Mouse (Mus musculus): Measurements from ENCODE around the gene Aftph. TPM values are rescaled to one million over a fixed set of nuclear protein-coding genes. Genes with fewer than 3 reads are reported as not detected.
"Not testable (repeated sequence)": the region's sequence is repeated elsewhere in the genome, so short reads cannot be mapped to it uniquely, and the experiment has no call there.

Gene Aftph
- 10 to 100 TPM; 78.5 to 92.9 (median 84.3) TPM for total RNA-seq (2022)

GRCm38 (mm10) chr11:20741201-20742100 lies at the start of gene Aftph:
Gene Aftph, minus strand, starts transcription at chr11:20741589.
- peak; percentile 97 for DNase-seq (ENCODE audit: low spot score in 2 of 2)

GRCm38 (mm10) chr11:20789015-20789414 lies 47.6 kb upstream of the Aftph start:
- no peak for DNase-seq (ENCODE audit: low spot score in 2 of 2)

GRCm38 (mm10) chr11:20788070-20788469 lies 46.7 kb upstream of the Aftph start:
- no peak for DNase-seq (ENCODE audit: low spot score in 2 of 2)

- DNase-seq (ENCODE audit: low spot score in 2 of 2), result no peak
Measured at GRCm38 (mm10) chr11:20786191-20786590, 44.8 kb upstream of the Aftph start.

GRCm38 (mm10) chr11:20785186-20785585 lies 43.8 kb upstream of the Aftph start:
- DNase-seq (ENCODE audit: low spot score in 2 of 2), result no peak

DNA sequence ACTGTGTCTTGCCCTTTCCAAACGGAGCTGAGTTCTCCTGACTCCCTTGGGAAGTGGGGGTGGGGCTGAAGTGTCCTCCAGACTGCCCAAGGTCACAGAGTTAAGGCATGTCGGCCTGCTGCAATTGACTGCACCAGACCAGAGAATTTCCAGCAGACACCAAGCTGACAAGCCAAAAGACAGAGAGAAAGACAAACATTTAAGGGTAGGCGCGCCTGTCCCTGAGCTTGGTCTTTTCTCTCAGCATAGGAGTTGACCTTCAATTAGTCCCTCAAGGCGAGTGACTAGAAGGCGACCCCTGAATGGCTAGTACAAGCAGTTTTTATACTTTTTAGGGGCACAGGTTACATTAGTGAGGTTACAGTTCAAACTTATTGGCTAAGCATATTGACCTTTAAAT lies 43.4 kb upstream of the Aftph start:
- no peak for DNase-seq (ENCODE audit: low spot score in 2 of 2)

- no peak for DNase-seq (ENCODE audit: low spot score in 2 of 2)
Measured at GRCm38 (mm10) chr11:20783467-20783866, 42.1 kb upstream of the Aftph start.

- no peak for DNase-seq (ENCODE audit: low spot score in 2 of 2)
Measured at GRCm38 (mm10) chr11:20782620-20783019, 41.2 kb upstream of the Aftph start.

- no peak for DNase-seq (ENCODE audit: low spot score in 2 of 2)
Measured at GRCm38 (mm10) chr11:20780312-20780711, 38.9 kb upstream of the Aftph start.

GRCm38 (mm10) chr11:20778861-20779563 lies 37.6 kb upstream of the Aftph start:
- no peak for DNase-seq (ENCODE audit: low spot score in 2 of 2)

DNA sequence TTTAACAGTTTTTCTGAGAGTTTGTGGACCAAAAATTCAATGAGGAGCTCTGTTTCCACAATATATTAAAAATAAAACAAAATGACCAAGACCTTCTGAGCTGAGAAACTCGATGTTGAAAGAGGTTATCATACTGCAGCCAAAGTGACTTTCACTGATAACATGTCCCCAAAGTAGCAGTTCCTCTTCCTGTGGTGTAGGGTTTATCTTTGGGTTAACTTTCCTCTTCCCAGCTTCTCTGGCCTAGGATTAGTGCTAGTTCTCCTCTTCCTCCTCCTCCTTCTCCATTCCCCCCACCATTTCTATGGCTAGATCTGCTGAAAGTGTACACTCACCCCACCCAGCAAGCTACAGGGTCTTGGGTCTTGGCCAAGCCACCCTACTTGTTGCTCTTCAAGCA lies 36.9 kb upstream of the Aftph start:
- no peak for DNase-seq (ENCODE audit: low spot score in 2 of 2)

DNA sequence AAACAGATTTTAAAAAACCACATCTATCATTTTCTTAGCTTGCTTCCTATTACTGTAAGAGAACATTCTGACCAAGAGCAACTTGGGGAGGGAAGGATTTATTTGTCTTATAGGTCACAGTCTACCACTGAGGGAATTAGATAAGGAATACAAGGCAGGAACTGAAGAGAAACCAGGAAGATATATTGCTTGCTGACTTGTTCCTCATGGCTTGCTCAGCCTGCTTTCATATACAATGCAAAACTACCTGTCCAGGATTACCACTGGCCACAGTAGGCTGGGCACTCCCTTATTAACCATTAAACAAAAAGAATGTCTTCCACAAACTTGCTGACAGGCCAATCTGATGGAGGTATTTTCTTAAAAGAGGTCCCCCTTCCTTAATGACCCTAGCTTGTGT lies 35.3 kb upstream of the Aftph start:
- no peak for DNase-seq (ENCODE audit: low spot score in 2 of 2)

GRCm38 (mm10) chr11:20772642-20773041 lies 31.3 kb upstream of the Aftph start:
- DNase-seq (ENCODE audit: low spot score in 2 of 2), result no peak

- not testable (repeated sequence) for DNase-seq (ENCODE audit: low spot score in 2 of 2)
Measured at GRCm38 (mm10) chr11:20771827-20772226, 30.4 kb upstream of the Aftph start.

DNA sequence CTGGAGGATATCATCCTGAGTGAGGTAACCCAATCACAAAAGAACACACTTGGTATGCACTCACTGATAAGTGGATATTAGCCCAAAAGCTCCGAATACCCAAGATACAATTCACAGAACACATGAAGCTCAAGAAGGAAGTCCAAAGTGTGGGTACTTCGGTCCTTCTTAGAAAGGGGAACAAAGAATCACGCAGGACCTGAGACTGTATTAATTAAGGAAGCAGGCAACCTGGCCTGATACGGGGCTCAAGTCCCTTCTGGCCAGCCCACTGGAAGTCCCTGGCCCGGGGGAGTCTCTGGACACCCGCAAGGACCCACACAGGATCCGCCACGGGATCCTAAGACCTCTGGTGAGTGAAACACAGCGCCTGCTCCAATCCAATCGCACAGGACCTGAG lies 20.6 kb upstream of the Aftph start:
- not testable (repeated sequence) for DNase-seq (ENCODE audit: low spot score in 2 of 2)

DNA sequence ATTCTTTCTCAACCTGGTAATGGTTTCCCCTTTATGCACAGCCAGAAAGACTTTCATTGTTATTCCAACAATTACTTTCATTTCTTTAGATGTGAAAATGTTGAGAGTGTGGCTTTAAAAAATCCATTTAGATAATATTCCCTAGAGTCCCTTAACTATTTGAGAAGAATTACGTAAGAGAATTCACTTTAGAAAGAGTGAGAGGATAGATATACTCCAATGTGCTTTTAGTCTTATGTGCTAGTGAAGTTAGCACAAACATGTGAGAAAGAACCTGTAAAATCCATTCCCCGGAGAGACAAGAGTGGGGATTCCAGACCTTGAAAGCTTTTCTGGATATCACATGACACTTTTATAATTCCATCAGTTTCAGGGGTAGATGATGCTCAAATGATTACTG lies 9.2 kb upstream of the Aftph start:
- no peak for DNase-seq (ENCODE audit: low spot score in 2 of 2)

- DNase-seq (ENCODE audit: low spot score in 2 of 2), result no peak
Measured at GRCm38 (mm10) chr11:20743353-20743752, 2.0 kb upstream of the Aftph start.

DNA sequence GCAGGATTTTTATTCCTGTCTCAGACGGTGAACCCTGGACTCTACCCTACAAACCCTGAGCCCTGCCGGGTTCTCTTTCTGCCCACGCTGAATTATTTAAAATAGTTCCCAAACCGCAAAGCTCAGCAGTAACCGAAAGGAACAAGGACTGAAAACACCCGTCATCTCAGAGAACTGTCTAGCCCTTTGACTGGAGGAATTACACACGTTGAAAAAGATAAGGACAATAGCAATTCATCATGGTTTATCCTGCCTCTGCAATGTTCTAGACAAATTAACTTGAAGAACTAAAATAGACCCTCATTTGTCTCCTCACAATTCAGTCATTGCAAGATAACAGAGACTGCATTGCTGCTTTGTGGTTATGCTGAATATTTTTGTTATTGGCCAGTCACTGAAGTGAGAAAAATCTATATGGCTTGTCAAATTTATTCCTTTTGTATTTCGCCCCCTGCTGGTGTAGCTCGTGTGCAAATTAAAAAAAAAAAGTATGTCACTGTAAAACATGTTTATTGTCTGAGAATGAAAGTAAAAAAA lies 1.0 kb upstream of the Aftph start:
- DNase-seq (ENCODE audit: low spot score in 2 of 2), result peak; percentile 28 to 60

- DNase-seq (ENCODE audit: low spot score in 2 of 2), result peak in 1 of 2 experiments; percentile 28
Measured at GRCm38 (mm10) chr11:20740481-20741200, 748 bp downstream of the Aftph start.

DNA sequence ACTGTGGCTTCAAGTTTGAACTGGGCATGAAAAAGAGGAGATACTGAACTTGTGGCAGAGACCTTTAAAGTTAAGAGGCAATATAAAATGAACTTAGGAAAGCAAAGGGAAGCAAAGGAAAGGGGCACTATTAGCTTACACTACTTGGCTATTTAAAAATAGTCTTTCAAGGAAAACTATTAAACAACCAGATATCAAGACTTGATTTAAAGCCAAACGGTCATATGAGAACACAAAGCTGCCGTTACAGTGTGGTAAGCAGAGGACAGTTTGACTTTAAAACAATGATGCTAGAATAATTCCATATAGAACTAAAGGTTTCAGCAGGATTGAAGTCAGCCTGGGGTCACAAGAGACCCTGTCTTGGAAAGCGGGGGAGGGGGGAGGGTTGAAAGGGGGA lies 7.3 kb downstream of the Aftph start:
- no peak for DNase-seq (ENCODE audit: low spot score in 2 of 2)

- no peak for DNase-seq (ENCODE audit: low spot score in 2 of 2)
Measured at GRCm38 (mm10) chr11:20733486-20734030, 7.8 kb downstream of the Aftph start.
